ENCODE assay signal across 9 mouse cellular contexts in genomic region chr4:123254617-123255016, GRCm38 (mm10). TPM values are rescaled to one million over a fixed set of nuclear protein-coding genes. Genes with fewer than 3 reads are reported as not detected.
DNase-seq lines count a peak whose midpoint lies in the region; ATAC-seq and TF ChIP-seq lines count a peak whose summit lies in the region.
"Had no signal": no experiment of that assay in that cellular context is flagged by ENCODE, and none has a peak within 500 bp of the region (broad histone marks: within the 10 kb centered on the region; RNA-seq: fewer than 3 reads in every experiment).

No protein-coding gene starts in this region.

- no peaks in the 10 kb centered on the region for H3K9me3 ChIP-seq in forebrain, embryonic 12.5 days
- H3K9me3 ChIP-seq in forebrain, embryonic 11.5 days (ENCODE audit: control insufficient read depth, low read length): no peaks in the 10 kb centered on the region
- no peaks in the 10 kb centered on the region for H3K9me3 ChIP-seq in liver, postnatal 0 days (ENCODE audit: low read length)
- H3K9me3 ChIP-seq: limb, embryonic 15.5 days had no signal

- DNase-seq in forebrain, embryonic 11.5 days (ENCODE audit: low spot score): no peak
- DNase-seq in liver, postnatal 0 days: no peak
- DNase-seq in liver: no peak
- peak; percentile 60 for DNase-seq in embryo, embryonic 11.5 days (ENCODE audit: low read depth, low spot score)
- DNase-seq in lung, postnatal 36 days: peak; percentile 71
- no peak for DNase-seq in natural killer cell, adult 2 months (ENCODE audit: low spot score in 2 of 2)
- DNase-seq in urinary bladder, adult 2 months (ENCODE audit: low spot score): no peak

- 25% methylated on average over 5 of the region's 5 CpGs for WGBS in forebrain, embryonic 12.5 days
- 22% methylated on average over 5 of the region's 5 CpGs for WGBS in forebrain, embryonic 11.5 days
- WGBS in liver, postnatal 0 days (ENCODE audit: insufficient replicate concordance): 16% methylated on average over 5 of the region's 5 CpGs

- no peak overlapping the region for H3K4me3 ChIP-seq in forebrain, embryonic 12.5 days (replicated peaks)
- H3K4me3 ChIP-seq in forebrain, embryonic 11.5 days (ENCODE audit: low read depth, low read length): no peak overlapping the region
- no peak overlapping the region for H3K4me3 ChIP-seq in liver, postnatal 0 days (ENCODE audit: low read depth, low read length)
- H3K4me3 ChIP-seq: limb, embryonic 15.5 days had no signal

- H3K9ac ChIP-seq in forebrain, embryonic 12.5 days: no peak overlapping the region
- H3K9ac ChIP-seq in forebrain, embryonic 11.5 days (ENCODE audit: low read length): no peak overlapping the region
- no peak overlapping the region for H3K9ac ChIP-seq in liver, postnatal 0 days (replicated peaks)
- H3K9ac ChIP-seq: limb, embryonic 15.5 days had no signal

- no peak for TF ChIP-seq EP300 in liver, postnatal 0 days (IDR thresholded peaks at IDR 0.05; ENCODE audit: low read depth)

- no peak overlapping the region for H3K27ac ChIP-seq in forebrain, embryonic 12.5 days
- no peak overlapping the region for H3K27ac ChIP-seq in forebrain, embryonic 11.5 days (ENCODE audit: low read depth, low read length)
- H3K27ac ChIP-seq in liver, postnatal 0 days (ENCODE audit: low read depth): no peak overlapping the region
- H3K27ac ChIP-seq: limb, embryonic 15.5 days had no signal

- H3K4me2 ChIP-seq in forebrain, embryonic 12.5 days: no peak overlapping the region
- no peak overlapping the region for H3K4me2 ChIP-seq in forebrain, embryonic 11.5 days (ENCODE audit: low read depth, low read length, severe bottlenecking)
- H3K4me2 ChIP-seq in liver, postnatal 0 days (ENCODE audit: low read depth, low read length): no peak overlapping the region
- H3K4me2 ChIP-seq: limb, embryonic 15.5 days had no signal

- TF ChIP-seq CTCF in liver, postnatal 0 days (IDR thresholded peaks at IDR 0.05; ENCODE audit: low read depth): peak; percentile 81

- no peaks in the 10 kb centered on the region for H3K4me1 ChIP-seq in forebrain, embryonic 12.5 days
- no peaks in the 10 kb centered on the region for H3K4me1 ChIP-seq in forebrain, embryonic 11.5 days (replicated peaks; ENCODE audit: control insufficient read depth, insufficient read depth, low read length)
- no peaks in the 10 kb centered on the region for H3K4me1 ChIP-seq in liver, postnatal 0 days (ENCODE audit: insufficient read depth)
- H3K4me1 ChIP-seq: limb, embryonic 15.5 days had no signal

- ATAC-seq in forebrain, embryonic 12.5 days (ENCODE audit: low FRiP score): 0 out of 2 replicates have a peak, but pooled peaks have one; percentile 27
- no peak; the same call in 1 of the 2 replicates for ATAC-seq in forebrain, embryonic 11.5 days (replicated peaks; ENCODE audit: low FRiP score)
- ATAC-seq in liver, postnatal 0 days: 0 out of 2 replicates have a peak, but pooled peaks have one; percentile 27

- H3K36me3 ChIP-seq in forebrain, embryonic 12.5 days (replicated peaks): no peaks in the 10 kb centered on the region
- H3K36me3 ChIP-seq in forebrain, embryonic 11.5 days (ENCODE audit: control insufficient read depth, insufficient read depth, low read length): no peaks in the 10 kb centered on the region
- no peaks in the 10 kb centered on the region for H3K36me3 ChIP-seq in liver, postnatal 0 days (replicated peaks; ENCODE audit: insufficient read depth, low read length)
- H3K36me3 ChIP-seq: limb, embryonic 15.5 days had no signal

- no peaks in the 10 kb centered on the region for H3K27me3 ChIP-seq in forebrain, embryonic 12.5 days
- no peaks in the 10 kb centered on the region for H3K27me3 ChIP-seq in forebrain, embryonic 11.5 days (ENCODE audit: control insufficient read depth, insufficient read depth, low read length)
- H3K27me3 ChIP-seq in liver, postnatal 0 days (ENCODE audit: insufficient read depth, low read length): no peaks in the 10 kb centered on the region
- H3K27me3 ChIP-seq: limb, embryonic 15.5 days had no signal

RNA-seq across cellular contexts. Expression of gene Pabpc4, which starts 7.5 kb away (rescaled TPM):
- 35.5 and 36.0 TPM in 2 replicates for polyA plus RNA-seq in forebrain, embryonic 12.5 days (2016; fragmentation: Nextera tagmentation; extraction: Ambion mirVana)
- 46.6 and 47.0 TPM in 2 replicates for polyA plus RNA-seq in forebrain, embryonic 11.5 days (2014; fragmentation: Nextera tagmentation; extraction: Ambion mirVana)
- 31.5 and 33.2 TPM in 2 replicates for polyA plus RNA-seq in liver, postnatal 0 days (2015; fragmentation: Nextera tagmentation; extraction: Ambion mirVana)
- polyA plus RNA-seq in urinary bladder, adult 2 months (2012; rRNA removed): 46.1 and 56.9 TPM in 2 replicates

RNA-seq across cellular contexts. Expression of gene Heyl, which starts 21.3 kb away (rescaled TPM):
- polyA plus RNA-seq in forebrain, embryonic 12.5 days (2016; fragmentation: Nextera tagmentation; extraction: Ambion mirVana): 5.1 and 5.9 TPM in 2 replicates
- 7.1 and 7.9 TPM in 2 replicates for polyA plus RNA-seq in forebrain, embryonic 11.5 days (2014; fragmentation: Nextera tagmentation; extraction: Ambion mirVana)
- polyA plus RNA-seq in liver, postnatal 0 days (2015; fragmentation: Nextera tagmentation; extraction: Ambion mirVana): 0.78 and 0.81 TPM in 2 replicates
- 2.0 and 3.3 TPM in 2 replicates for polyA plus RNA-seq in urinary bladder, adult 2 months (2012; rRNA removed)

RNA-seq across cellular contexts. Expression of gene Nt5c1a, which starts 53.3 kb away (rescaled TPM):
- polyA plus RNA-seq in forebrain, embryonic 12.5 days (2016; fragmentation: Nextera tagmentation; extraction: Ambion mirVana): not detected in 2 replicates
- not detected in 2 replicates for polyA plus RNA-seq in forebrain, embryonic 11.5 days (2014; fragmentation: Nextera tagmentation; extraction: Ambion mirVana)
- not detected in 2 replicates for polyA plus RNA-seq in liver, postnatal 0 days (2015; fragmentation: Nextera tagmentation; extraction: Ambion mirVana)
- 0.04 and 0.22 TPM in 2 replicates for polyA plus RNA-seq in urinary bladder, adult 2 months (2012; rRNA removed)
- polyA plus RNA-seq: limb, embryonic 15.5 days had no signal

Comparison
In these comparisons a context has a peak if more than half of its experiments do, and no peak if none do; other contexts are left out.
1. DNase-seq: peak in embryo, embryonic 11.5 days (single experiment) and lung, postnatal 36 days (single experiment); none in forebrain, embryonic 11.5 days (single experiment), liver, postnatal 0 days (single experiment), liver (single experiment), natural killer cell, adult 2 months (0 of 2) and urinary bladder, adult 2 months (single experiment).